Mouse (Mus musculus) hindbrain, embryonic 16.5 days (tissue): ENCODE data around the gene Spock1. TPM values are rescaled to one million over a fixed set of nuclear protein-coding genes. Genes with fewer than 3 reads are reported as not detected.

ENCODE experiments used
- ATAC-seq: fragments of 200-750 bp; cut with Nextera tagmentation; 2 replicates; pipeline ENCODE4 v1.8.0; 2017; ENCODE audit warnings: moderate TSS enrichment, moderate library complexity
- H3K27ac ChIP-seq: fragments of 300-500 bp; sonication (generic); 2 replicates; pipeline ENCODE4 v1.5.1; 2014; ENCODE audit warnings: low read depth, mild to moderate bottlenecking, control low read depth, low read length, moderate library complexity
- H3K27me3 ChIP-seq: fragments of 300-500 bp; sonication (generic); replicated peaks from 2 replicates; pipeline ENCODE4 v1.6.1; 2014; ENCODE audit warnings: low read length; ENCODE audit not compliant: control insufficient read depth, insufficient read depth
- H3K36me3 ChIP-seq: fragments of 300-500 bp; sonication (generic); 2 replicates; pipeline ENCODE4 v1.6.1; 2014; ENCODE audit warnings: mild to moderate bottlenecking, low read length, moderate library complexity, mixed read lengths; ENCODE audit not compliant: control insufficient read depth, insufficient read depth
- H3K4me1 ChIP-seq: fragments of 300-500 bp; sonication (generic); 2 replicates; pipeline ENCODE4 v1.6.1; 2014; ENCODE audit warnings: low read depth, low read length; ENCODE audit not compliant: control insufficient read depth, insufficient read depth
- H3K4me2 ChIP-seq: fragments of 300-500 bp; sonication (generic); 2 replicates; pipeline ENCODE4 v1.6.1; 2014; ENCODE audit warnings: mild to moderate bottlenecking, low read length, control low read depth, moderate library complexity
- H3K4me3 ChIP-seq: fragments of 300-500 bp; sonication (generic); 2 replicates; pipeline ENCODE4 v1.5.1; 2014; ENCODE audit warnings: mild to moderate bottlenecking, low read length, control low read depth, moderate library complexity
- H3K9ac ChIP-seq: fragments of 300-500 bp; sonication (generic); 2 replicates; pipeline ENCODE4 v1.6.1; 2014; ENCODE audit warnings: low read depth, mild to moderate bottlenecking, control low read depth, low read length, moderate library complexity
- H3K9me3 ChIP-seq: fragments of 300-500 bp; sonication (generic); 2 replicates; pipeline ENCODE4 v1.6.1; 2014; ENCODE audit warnings: mild to moderate bottlenecking, low read length, moderate library complexity; ENCODE audit not compliant: control insufficient read depth
- WGBS: fragments of 180-500 bp; shearing (Covaris S2); extraction: QIAGEN DNeasy Blood & Tissue Kit; methylation state at CpG from one replicate; pipeline ENCODE4 v1.1.7; 2014; 5-methylcytosine and 5-hydroxymethylcytosine counted together
- polyA plus RNA-seq: library from polyadenylated mRNA; unstranded; fragments of >200 nt; fragmentation: Nextera tagmentation; extraction: Ambion mirVana; gene quantifications from 2 replicates; pipeline ENCODE4 v1.2.1, GENCODE M21; 2015

Gene Spock1
- polyA plus RNA-seq, 1 experiment from 2014 or later: 83.3 TPM

DNA sequence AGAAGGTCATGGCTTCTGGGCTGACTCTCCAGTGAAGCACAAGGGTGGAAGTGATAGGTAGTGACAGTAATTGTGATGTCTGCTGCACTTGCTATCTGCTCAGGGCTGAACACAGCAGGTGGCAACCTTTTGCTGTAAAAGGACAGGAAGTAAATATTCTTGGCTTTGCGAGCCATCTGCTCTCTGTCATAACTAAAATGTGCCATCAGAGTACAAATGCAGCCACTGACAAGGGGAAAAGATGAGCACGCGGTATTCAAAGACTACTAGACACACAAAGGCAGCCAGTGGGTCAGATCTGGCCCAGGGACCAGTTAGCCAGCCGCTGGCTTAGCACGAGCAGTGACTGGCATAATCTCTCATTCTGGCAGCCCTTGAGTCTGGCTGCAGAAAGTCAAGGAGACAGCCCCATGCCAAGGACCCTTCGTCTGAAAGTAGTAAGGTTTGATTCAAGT, 126.0 kb downstream of the Spock1 start:
- Histone ChIP-seq H3K27me3 (no peaks in the 10 kb centered on the region), H3K4me2 (no peak overlapping the region), H3K27ac (no peak overlapping the region), H3K9ac (no peak overlapping the region), H3K4me1 (peaks cover 3% of the 10 kb centered on the region; the same call in 1 of the 2 replicates), H3K36me3 (no peaks in the 10 kb centered on the region), H3K4me3 (no peak overlapping the region), H3K9me3 (no peaks in the 10 kb centered on the region)
- 65% methylated on average over 6 of the region's 6 CpGs for WGBS
- ATAC-seq: peak; percentile 32; the same call in 1 of the 2 replicates

DNA sequence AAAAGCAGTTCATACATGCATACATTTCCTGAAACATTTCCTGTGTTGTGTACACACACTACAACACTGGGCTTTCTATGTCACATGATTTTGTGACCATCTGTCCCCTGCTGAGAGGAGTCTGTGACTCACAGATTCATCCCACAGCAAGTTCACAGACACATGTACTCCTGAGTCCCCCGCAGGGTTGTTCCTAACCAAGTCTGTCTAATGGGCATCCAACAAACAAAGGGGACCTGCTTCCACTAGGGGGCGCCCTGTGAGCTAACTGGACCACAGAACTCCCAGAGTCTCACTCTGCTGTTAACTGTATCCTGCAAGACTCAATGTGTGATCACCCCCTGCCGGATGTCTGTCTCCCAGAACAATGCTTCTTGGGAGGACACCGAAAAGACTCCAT, 129.0 kb downstream of the Spock1 start:
- 75% methylated on average over 4 of the region's 4 CpGs for WGBS
- no peak for ATAC-seq
- H3K36me3 ChIP-seq: no peaks in the 10 kb centered on the region
- H3K9me3 ChIP-seq: no peaks in the 10 kb centered on the region
- H3K27me3 ChIP-seq: no peaks in the 10 kb centered on the region
- H3K4me3 ChIP-seq: no peak overlapping the region
- H3K4me1 ChIP-seq: 0 out of 2 replicates have a peak, but pooled peaks cover 3% of the 10 kb centered on the region
- H3K27ac ChIP-seq: no peak overlapping the region
- no peak overlapping the region for H3K9ac ChIP-seq
- no peak overlapping the region for H3K4me2 ChIP-seq

DNA sequence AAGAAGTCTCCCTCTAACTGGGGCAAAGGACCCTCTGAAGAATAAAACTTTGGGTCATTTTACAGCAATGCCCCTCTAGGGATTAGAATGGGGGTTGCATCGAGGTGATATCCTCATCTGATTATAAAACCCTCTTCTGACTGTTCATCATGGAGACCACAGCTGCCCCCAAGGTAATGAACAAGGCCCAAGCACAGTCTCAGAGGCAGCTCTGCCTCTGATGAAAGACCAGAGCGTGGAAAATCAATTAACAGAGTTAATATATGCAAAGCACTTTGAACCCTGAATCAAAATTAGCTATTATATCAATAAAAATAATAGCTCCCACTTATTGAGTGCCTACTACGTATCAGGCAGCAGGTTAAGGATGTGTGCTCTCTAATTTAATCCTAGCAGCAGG, 129.6 kb downstream of the Spock1 start:
- Histone ChIP-seq H3K4me2 (no peak overlapping the region), H3K9ac (no peak overlapping the region), H3K4me1 (0 out of 2 replicates have a peak, but pooled peaks cover 3% of the 10 kb centered on the region), H3K27me3 (no peaks in the 10 kb centered on the region), H3K9me3 (no peaks in the 10 kb centered on the region), H3K36me3 (no peaks in the 10 kb centered on the region), H3K27ac (no peak overlapping the region), H3K4me3 (no peak overlapping the region)
- 32% methylated on average over 3 of the region's 3 CpGs for WGBS
- no peak for ATAC-seq

DNA sequence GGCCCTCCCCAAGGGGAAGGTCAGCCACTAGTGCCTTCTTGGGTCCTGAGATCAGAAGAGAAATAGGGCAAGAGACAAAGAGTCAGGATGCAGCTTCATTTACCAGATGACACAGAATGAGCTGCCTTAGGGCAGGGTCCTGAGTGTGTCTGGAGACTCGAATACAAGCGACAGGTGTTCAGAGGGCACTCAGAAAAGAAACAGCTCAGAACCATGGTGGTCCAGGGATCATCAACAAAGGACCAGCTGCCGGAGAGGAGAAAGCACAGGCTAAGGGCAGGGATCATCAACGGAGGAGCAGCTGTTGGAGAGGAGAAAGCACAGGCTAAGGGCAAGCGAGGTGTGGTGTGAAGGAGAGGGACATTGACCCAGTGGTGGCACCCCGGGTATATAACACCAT, 136.1 kb downstream of the Spock1 start:
- H3K4me2 ChIP-seq: no peak overlapping the region
- no peak overlapping the region for H3K27ac ChIP-seq
- no peaks in the 10 kb centered on the region for H3K9me3 ChIP-seq
- H3K36me3 ChIP-seq: no peaks in the 10 kb centered on the region
- no peaks in the 10 kb centered on the region for H3K27me3 ChIP-seq
- no peaks in the 10 kb centered on the region for H3K4me1 ChIP-seq
- ATAC-seq: no peak
- H3K9ac ChIP-seq: no peak overlapping the region
- 70% methylated on average over 6 of the region's 6 CpGs for WGBS
- no peak overlapping the region for H3K4me3 ChIP-seq

DNA sequence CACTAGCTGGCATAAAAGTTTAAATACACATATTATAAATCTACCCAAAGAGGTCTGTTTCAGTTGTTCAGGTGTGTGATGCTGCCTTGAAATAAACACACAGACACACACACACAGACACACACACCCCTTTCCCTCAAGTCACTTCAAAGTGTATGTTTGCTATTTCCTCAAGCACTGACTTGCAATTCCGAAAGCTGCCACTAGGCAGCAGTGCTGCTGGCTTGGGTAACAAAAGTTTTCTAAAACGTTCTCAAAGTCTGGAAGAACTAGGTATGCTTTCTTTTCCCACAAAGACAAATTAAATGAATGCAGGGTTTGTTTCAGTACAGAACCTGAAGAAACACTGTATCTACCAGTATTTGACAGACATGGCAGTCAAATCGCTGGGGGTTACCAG, 141.4 kb downstream of the Spock1 start:
- Histone ChIP-seq H3K27ac (no peak overlapping the region), H3K4me3 (no peak overlapping the region), H3K4me2 (no peak overlapping the region), H3K9ac (no peak overlapping the region), H3K9me3 (no peaks in the 10 kb centered on the region), H3K27me3 (no peaks in the 10 kb centered on the region), H3K4me1 (no peaks in the 10 kb centered on the region), H3K36me3 (no peaks in the 10 kb centered on the region)
- WGBS: 59% methylated on average over 3 of the region's 3 CpGs
- no peak for ATAC-seq

DNA sequence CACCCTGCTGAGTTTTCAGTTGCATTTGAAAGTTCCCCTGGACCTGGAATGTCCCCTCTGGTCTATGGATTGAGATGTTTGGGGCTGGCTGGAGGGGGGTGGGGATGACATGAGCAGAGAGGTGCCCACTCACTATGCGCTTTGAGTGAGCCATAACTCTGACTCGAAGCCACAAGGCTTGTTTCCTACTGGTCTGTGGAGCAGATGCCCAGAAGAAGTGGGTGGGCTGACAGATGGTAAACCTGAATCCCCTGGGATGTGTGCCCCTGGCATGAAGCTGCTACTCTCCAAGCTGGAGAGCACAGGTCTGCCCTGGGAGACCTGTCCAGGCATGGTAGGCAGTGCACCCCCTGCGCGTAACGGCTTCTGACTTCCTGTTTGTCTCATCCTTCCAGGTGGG, 147.0 kb downstream of the Spock1 start:
- Histone ChIP-seq H3K4me3 (no peak overlapping the region), H3K27ac (no peak overlapping the region), H3K4me1 (no peaks in the 10 kb centered on the region), H3K9me3 (no peaks in the 10 kb centered on the region), H3K27me3 (no peaks in the 10 kb centered on the region), H3K36me3 (no peaks in the 10 kb centered on the region), H3K9ac (no peak overlapping the region), H3K4me2 (no peak overlapping the region)
- 79% methylated on average over 5 of the region's 5 CpGs for WGBS
- no peak for ATAC-seq

DNA sequence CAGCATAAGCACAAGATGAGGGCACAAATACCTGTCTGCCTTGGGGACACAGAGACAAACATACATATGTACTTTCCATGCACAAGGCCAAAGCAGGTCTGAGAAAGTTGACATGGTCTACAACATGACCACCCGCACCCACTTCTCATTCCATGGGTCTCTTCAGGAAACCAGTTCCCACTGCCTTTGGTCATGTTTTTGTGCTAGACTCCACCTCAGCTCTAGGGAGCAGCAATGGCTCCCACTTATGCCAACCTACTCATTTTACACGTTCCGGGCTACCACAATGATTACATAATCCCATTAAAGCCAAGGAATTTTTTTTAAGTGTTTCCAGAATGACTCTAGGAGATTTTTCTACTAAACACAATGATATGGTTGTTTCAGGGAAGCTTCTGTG, 147.5 kb downstream of the Spock1 start:
- ATAC-seq: no peak
- Histone ChIP-seq H3K4me3 (no peak overlapping the region), H3K27ac (no peak overlapping the region), H3K9me3 (no peaks in the 10 kb centered on the region), H3K4me2 (no peak overlapping the region), H3K4me1 (no peaks in the 10 kb centered on the region), H3K9ac (no peak overlapping the region), H3K27me3 (no peaks in the 10 kb centered on the region), H3K36me3 (no peaks in the 10 kb centered on the region)
- WGBS: 88% methylated on average over 3 of the region's 3 CpGs

DNA sequence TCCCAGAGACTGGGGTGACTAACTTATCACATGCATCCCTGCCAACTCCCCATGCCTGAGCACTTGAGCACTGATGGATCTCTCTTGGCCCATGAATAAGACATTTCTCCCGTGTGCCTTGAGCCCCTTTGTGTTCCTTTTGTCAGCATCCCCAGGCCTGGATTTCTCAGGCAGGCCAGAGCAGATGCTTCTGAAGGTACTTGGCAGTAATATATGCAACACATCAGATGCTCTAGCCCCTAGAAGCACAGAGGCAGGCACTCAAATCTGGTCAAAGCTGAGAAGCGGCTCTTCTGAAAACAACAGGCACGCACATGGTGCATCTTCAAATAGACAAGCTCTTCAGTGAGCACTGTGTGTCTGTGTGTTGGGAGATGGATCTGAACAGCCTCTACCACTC, 151.8 kb downstream of the Spock1 start:
- no peak for ATAC-seq
- Histone ChIP-seq H3K36me3 (no peaks in the 10 kb centered on the region), H3K27me3 (no peaks in the 10 kb centered on the region), H3K27ac (peak overlapping the region; percentile 35; the same call in 1 of the 2 replicates), H3K9ac (no peak overlapping the region), H3K9me3 (no peaks in the 10 kb centered on the region), H3K4me3 (no peak overlapping the region), H3K4me1 (no peaks in the 10 kb centered on the region), H3K4me2 (no peak overlapping the region)
- 42% methylated on average over 3 of the region's 3 CpGs for WGBS

DNA sequence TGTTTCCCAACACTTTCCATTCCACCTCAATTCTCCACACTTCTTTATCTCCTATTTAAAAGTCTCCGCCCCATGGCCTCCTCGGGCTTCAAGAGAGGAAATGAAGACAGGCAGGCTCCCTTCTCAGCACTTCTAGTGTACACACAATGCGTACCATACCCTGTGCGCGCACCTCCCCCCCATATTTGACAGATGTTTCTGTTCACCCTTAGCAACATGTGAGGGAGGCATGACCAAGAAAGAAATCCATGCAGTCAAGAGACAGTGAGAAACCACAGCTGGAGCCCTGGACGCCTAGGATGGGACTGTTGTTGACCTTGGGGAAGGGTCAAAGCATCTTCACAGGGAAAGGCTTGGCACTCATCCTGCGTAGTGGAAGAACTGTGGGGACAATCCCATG, 157.3 kb downstream of the Spock1 start:
- no peak overlapping the region for H3K27ac ChIP-seq
- no peaks in the 10 kb centered on the region for H3K36me3 ChIP-seq
- H3K4me1 ChIP-seq: no peaks in the 10 kb centered on the region
- H3K9ac ChIP-seq: no peak overlapping the region
- no peak overlapping the region for H3K4me3 ChIP-seq
- 66% methylated on average over 7 of the region's 7 CpGs for WGBS
- ATAC-seq: no peak
- H3K9me3 ChIP-seq: no peaks in the 10 kb centered on the region
- no peak overlapping the region for H3K4me2 ChIP-seq
- H3K27me3 ChIP-seq: no peaks in the 10 kb centered on the region

DNA sequence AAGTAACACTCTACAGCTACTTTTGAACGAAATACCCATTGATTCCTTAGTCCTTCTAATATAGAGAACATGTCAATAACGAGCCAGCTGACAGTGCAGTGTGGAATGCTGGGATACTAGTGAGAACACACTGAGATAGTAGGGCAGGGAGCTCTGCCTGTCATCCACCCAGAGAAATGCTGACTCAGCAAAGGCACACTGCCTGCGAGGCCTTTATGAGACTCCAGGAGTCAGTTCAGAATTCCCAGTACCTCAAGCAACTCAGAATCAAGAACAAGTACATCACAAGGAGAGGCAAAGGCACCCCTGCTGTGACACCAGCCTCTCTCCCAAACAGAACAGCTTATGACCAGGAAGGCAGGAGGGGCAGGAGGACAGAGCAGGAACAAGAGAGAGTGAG, 163.5 kb downstream of the Spock1 start:
- ATAC-seq: no peak
- 70% methylated on average over 3 of the region's 3 CpGs for WGBS
- Histone ChIP-seq H3K27me3 (no peaks in the 10 kb centered on the region), H3K9me3 (no peaks in the 10 kb centered on the region), H3K4me2 (no peak overlapping the region), H3K4me3 (no peak overlapping the region), H3K27ac (no peak overlapping the region), H3K9ac (no peak overlapping the region), H3K4me1 (peaks cover 8% of the 10 kb centered on the region), H3K36me3 (no peaks in the 10 kb centered on the region)
